Mouse (Mus musculus) embryonic stem cell, embryonic (primary cell): ENCODE measurements at regions not wholly inside any gene's neighbourhood (a gene's known extent, or its start where the extent isn't known, plus 50 kb on each side); places are given as distances from the start of the nearest gene placed in this dataset.
"Not testable (repeated sequence)": the region's sequence is repeated elsewhere in the genome, so short reads cannot be mapped to it uniquely, and the experiment has no call there.

Source experiments
- CTCF ChIA-PET, 4 experiments: fragments of 300-600 bp in 2 of 4; fragments of 350-600 bp in 2 of 4; sonication (Branson Sonifier 250); formaldehyde crosslinking; loops; one replicate each; lab custom pipeline; 2022; ENCODE audit warnings: inconsistent platforms in 2 of 4; lab: Charles Lee
- POLR2A ChIA-PET, 4 experiments: fragments of 300-600 bp in 2 of 4; fragments of 350-600 bp in 2 of 4; sonication (Branson Sonifier 250); formaldehyde crosslinking; loops; one replicate each; lab custom pipeline; 2022; ENCODE audit warnings: antibody characterized with exemption in 4 of 4, inconsistent platforms in 1 of 4; lab: Charles Lee

DNA sequence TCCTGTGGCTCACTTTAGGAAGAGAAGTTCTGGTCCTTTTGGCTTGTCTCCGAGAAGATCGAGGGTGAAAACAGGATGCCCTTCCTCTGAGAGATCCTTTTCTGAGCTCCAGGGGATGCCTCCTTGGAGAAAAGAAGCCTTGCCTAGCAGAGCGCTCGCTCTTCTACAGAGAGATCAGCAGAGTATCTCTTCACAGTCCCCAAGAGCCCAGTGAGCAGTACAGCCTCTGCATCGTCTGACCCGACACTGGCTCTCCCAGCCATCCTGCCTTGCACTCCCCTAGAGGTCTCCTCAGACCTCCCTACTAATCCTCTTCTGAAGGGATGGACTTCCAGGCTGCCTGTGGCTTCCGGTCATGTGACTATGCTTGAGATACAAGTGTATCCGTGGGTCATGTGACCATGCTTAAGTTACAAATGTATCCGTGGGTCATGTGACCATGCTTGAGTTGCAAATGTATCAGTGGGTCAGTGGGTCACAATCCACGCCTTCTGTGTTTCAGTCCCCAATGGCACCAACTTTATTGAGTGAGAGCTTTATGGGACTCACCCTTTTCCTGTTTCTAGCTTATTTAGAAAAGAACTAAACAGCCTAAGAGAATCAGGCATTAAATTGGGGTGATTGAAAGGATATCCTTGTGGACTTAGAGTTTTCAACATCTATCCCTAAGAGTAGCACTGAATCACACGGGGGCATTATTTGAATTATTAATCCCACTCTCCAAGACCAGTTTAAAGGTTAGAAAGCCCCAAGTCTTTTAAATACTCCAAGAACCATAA is 59.8 kb upstream of the Cpm start:
- CTCF ChIA-PET: interaction anchor here in 1 of 4 experiments (0.6 kb wide), 1 partner anchor 921 kb away, joined by 6 read pairs; no protein-coding TSS in a partner anchor
- POLR2A ChIA-PET: interaction anchor here in 1 of 4 experiments (1.1 kb wide), 1 partner anchor 93 kb away, joined by 3 read pairs; no protein-coding TSS in a partner anchor

DNA sequence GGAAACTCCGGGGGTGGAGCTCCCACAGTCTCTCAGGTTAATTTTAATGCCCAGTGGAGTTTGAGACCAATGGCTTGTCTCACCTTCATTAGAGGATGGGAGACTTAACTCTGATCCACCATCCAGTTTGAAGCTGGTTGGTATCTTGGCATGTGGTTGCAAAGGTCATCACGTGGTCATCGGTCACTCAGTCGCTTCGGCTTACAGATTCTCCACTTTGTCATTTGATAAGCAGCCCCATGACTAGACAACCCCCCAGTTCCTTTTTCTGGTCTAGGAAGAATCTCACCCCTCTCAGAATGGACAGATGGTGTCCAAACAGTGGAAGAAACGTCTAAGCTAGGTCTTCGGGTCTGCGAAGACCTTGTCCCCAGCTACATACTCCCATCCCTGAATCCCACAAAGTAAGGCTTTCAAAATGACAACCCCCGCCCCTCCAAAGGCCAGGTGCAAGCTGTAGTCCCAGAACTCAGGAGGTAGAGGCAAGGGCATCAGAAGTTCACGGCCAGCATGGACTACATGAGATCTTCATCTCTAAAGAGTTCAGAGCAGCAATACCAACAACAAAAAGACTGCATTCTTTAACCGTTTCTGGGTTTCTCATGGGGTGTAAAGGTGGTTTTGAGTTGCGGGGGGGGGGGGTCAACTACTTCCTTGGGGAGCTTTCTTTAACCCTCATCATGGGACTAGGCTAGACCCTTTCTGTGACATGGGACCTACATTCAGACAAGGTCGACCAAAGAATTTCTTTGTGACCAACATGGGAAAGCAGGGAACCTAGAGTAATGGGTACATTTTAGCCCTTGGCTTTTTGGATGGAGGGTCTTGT is 60.6 kb upstream of the Cpm start:
- ChIA-PET CTCF (interaction anchor here in 1 of 4 experiments (0.6 kb wide), 1 partner anchor 920 kb away, joined by 6 read pairs; no protein-coding TSS in a partner anchor), POLR2A (interaction anchor here in 1 of 4 experiments (1.1 kb wide), 1 partner anchor 94 kb away, joined by 3 read pairs; no protein-coding TSS in a partner anchor)

DNA sequence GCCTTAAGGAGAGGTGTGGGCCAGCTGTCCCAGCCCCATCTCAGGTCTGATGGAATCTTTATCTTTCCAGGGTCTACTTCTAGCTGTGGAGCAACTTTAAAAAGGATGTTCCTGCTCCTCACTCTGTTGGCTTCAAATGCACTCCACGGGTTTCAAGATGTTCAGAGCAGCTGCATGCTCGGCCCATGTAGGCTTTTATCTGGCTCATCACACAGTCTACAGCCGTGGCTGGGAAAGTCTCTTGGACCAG is 61.2 kb upstream of the Cpm start:
- CTCF ChIA-PET: no interaction called here

DNA sequence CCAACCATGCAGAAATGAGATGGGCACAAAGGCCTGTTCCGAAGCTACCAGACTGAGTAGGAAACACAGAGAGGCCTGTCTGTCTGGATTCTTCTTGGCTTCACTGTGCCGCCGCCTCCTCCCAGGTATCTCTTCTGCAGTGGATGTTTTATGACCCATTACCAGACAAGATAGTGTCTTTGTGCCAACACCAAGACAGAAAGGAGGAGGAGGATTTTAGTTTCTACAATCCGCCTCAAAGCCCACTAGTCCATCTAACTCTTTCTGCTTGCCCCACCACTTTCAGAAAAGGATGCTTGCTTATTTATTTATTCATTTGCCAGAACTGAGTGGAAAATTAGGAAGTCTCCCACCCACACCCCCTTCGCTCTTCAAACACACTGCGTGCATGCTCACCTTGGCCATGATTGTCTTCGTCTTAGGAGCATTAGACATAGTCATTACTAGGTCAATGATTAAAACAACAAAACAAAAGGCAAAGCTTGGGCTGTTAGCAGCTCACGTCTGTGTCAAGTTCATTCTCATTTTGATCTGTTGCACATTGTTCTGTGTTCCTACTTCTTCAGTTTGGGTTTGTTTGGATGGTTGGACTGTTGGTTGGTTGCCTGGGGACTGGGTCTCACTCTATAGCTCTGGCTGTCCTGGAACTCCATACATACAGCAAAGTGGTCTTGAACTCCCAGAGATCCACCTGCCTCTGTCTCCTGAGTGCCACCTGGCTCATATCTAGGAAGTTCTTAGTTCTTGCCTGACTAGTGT is 61.7 kb upstream of the Cpm start:
- POLR2A ChIA-PET: interaction anchor here in 1 of 4 experiments (0.6 kb wide), 1 partner anchor 873 kb away, joined by 6 read pairs; the partner anchor contains the start of gene Ifng

More for the DNA sequence above, 61.2 kb upstream of the Cpm start:
- POLR2A ChIA-PET: no interaction called here

DNA sequence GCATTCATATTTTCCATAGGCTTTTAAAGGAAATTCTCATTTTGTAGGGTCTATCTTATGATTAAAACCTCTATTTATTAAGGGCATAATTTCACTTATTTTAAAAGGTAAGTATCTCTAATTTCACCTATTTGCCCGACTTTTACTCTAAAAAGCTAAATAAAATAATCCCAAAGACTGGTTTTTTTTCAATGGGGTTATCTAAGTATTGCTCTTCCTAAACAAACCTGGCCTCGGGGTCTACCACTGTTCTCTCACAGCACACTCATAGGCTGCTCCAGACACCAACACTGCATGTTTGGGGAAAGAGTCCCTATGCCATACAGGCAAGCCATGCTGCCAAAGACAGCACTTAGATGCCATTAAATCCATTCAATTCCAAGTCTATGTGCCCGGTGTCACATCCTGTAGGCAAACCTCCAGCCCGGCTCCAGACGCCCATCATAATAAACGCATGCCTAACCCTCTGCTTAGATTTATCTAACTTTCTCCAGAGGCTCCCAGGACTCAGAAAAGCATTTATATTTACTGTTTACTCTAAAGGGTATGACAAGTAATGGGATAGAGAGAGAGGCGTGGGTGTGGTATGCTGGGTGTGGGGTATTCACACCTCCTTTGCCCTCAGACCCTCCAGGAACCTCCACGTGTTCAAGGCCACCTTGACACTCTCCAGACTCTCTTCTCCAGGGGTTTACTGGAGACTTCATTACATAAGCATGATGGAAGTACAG is 62.5 kb upstream of the Cpm start:
- CTCF ChIA-PET: no interaction called here
- POLR2A ChIA-PET: interaction anchor here in 1 of 4 experiments (0.6 kb wide), 1 partner anchor 874 kb away, joined by 6 read pairs; the partner anchor contains the start of gene Ifng

More for the DNA sequence above, 61.7 kb upstream of the Cpm start:
- CTCF ChIA-PET: no interaction called here

DNA sequence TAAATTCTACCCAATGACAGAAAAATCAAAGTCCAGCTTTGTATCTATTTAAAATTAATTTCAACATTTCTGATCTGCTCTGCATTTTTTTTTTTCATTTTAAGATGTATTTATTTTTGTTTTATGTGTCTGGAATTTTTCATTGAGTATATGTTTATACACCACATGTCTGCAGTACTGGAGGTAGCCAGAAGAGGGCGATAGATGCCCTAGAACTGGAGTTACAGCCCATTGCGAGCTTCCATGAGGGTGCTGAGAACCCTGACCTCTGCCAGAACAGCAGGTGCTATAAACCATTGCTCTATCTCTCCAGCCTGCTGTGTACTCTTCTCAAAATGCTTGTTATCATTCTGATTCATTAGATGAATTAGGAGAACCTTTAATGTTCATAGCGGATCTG is 63.1 kb upstream of the Cpm start:
- ChIA-PET CTCF (interaction anchor here in 1 of 4 experiments (0.6 to 0.8 kb wide), 2 partner anchors 10 to 99 kb away, joined by 3 to 5 read pairs; no protein-coding TSS in a partner anchor), POLR2A (interaction anchor here in 1 of 4 experiments (0.6 kb wide), 1 partner anchor 74 kb away, joined by 3 read pairs; no protein-coding TSS in a partner anchor)

DNA sequence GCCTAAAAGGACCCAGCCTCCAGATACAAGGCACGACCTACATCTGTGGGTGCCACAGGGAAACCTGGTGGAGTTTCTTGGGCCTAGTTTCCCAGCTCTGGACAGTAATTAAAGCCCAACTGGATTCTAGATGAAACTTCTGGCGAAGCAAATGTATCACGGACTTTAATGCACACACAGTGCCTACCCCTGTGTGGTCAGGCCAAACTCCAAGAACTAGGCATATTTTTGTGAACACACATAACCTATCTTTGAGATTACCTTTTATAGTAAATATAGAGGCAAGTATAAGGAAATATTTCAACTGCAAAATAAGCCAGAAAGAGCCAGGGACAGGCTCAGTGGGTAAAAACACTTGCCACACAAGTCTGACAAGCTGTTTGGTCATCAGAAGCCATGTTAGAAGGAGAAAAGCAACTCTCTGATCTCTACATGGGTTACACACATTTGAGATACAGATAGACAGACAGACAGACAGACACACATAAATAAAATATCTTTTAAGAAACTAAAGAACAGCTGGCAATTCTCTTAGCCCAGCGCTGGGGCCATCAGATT is 63.7 kb upstream of the Cpm start:
- CTCF ChIA-PET: interaction anchor here in 1 of 4 experiments (0.6 to 0.8 kb wide), 3 partner anchors 10 to 891 kb away, joined by 3 to 5 read pairs (median 3); no protein-coding TSS in a partner anchor
- POLR2A ChIA-PET: interaction anchor here in 1 of 4 experiments (0.6 kb wide), 1 partner anchor 75 kb away, joined by 3 read pairs; no protein-coding TSS in a partner anchor

DNA sequence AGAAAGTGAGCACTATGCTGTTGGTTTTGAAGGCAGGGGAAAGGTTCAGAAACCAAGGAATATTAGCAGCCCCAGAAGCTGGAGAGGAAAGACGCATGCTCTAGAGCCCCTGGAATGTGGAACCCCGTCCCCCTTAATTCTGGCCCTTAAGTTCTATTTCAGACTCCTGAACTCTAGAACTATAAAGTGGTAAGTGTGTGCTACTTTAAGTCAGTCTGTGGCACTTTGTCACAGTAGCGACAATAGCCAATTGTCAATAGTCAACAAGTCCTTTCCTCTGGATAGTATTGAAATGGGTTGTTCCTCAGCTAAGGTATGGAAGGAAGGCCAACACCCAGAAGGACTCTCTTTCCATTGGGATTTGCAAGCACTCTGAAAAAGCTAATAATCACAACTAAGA is 64.2 kb upstream of the Cpm start:
- CTCF ChIA-PET: interaction anchor here in 1 of 4 experiments (0.7 kb wide), 1 partner anchor 891 kb away, joined by 3 read pairs; no protein-coding TSS in a partner anchor

DNA sequence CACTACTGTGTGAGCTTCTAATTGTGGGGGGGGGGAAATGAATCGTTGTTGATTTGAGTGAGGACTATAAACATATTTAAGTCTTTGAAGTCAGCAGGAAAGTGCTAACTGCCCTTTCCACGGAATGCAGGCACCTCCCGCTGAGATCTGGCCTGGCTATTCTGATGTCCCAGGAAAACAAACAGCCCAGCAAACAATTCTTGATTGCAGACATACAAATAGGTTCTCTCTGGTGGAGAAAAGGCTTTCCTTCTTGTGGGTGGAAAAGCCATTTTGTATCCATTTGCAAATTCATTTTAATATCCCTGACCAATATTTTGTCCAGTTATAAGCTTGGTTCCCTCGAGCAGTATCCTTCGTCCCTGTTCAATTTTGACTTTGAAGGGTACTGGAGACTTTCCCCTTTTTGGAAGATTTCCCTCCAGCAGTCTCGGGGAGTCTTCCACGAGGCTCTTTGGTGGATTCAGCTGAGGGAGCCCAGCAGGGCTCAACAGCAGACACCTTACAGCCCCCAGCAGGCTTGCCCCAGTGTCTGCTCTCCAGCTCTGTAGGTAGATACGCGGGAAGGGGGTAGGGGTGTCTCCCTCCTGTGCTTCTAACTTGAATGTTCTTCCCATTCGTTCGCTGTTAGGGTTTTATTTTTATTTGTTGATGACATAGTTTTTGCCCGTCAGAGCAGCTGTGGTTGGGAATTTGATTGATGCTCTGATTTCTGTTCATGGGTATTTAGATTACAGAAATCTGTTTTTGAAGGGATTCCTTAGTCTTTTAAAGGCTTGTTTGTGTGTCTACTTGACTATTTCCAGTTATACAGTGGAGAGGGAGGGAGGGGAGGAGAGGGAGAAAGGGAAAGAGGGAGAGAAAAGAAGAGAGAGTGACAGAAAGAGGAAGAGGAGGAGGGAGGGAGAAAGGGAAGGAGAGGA is 64.9 kb upstream of the Cpm start:
- POLR2A ChIA-PET: interaction anchor here in 3 of 4 experiments (0.6 kb wide), 3 partner anchors 10 to 119 kb away, joined by 4 to 6 read pairs (median 4); no protein-coding TSS in a partner anchor
- CTCF ChIA-PET: interaction anchor here in 2 of 4 experiments (0.6 kb wide), 2 partner anchors 83 to 129 kb away, joined by 3 to 6 read pairs; no protein-coding TSS in a partner anchor

More for the DNA sequence above, 64.2 kb upstream of the Cpm start:
- POLR2A ChIA-PET: no interaction called here

DNA sequence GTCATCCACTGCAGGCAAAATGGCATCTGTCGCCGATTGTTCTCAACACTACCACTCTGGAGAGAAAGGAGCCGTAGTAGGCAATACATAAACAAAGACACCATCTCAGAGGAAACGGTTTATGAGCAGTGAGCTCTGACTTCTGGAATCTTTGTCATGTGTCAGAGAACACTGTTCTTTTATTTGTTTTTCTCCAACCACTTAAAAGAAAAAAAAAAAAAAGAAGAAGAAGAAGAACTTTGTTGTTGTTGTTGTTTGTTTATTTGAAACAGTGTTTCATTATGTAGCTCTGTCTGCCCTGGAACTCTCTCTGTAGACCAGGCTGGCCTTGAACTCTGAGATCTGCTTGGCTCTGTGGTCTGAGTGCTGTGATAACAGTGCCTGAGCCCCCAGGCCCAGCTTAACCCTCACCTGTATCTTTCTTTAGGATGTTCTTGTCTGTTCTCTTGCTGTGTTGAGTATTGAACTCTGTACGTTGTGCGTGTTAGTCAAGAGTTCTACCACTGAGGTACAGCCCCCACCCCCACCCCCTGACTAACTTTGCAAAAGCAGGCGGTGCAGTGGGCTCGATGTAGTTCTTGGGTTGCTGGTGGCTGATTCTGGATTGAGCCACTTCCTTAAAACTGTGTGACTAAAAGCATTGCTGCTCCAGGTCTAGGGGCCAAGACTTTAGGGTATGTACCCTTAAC is 65.7 kb upstream of the Cpm start:
- CTCF ChIA-PET: interaction anchor here in 2 of 4 experiments (0.6 kb wide), 2 partner anchors 84 to 128 kb away, joined by 3 to 6 read pairs; no protein-coding TSS in a partner anchor
- POLR2A ChIA-PET: interaction anchor here in 3 of 4 experiments (0.6 to 0.7 kb wide), 4 partner anchors 11 to 120 kb away, joined by 3 to 6 read pairs (median 4); no protein-coding TSS in a partner anchor

DNA sequence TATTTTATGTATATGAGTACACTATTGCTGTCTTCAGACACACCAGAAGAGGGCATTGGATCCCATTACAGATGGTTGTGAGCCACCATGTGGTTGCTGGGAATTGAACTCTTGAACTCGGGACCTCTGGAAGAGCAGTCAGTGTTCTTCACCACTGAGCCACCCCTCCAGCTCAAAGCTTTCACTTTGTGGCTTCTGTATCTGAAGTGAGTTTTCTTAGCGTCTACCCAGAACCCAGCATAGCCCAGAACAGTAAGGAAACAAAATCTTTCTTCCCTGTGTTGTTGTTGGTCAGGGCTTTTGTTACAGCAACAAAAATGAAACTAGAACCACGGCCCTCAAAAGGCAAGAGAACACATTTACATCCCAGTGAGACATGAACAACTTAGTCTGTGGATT is 66.5 kb upstream of the Cpm start:
- CTCF ChIA-PET: not testable (repeated sequence)
- POLR2A ChIA-PET: interaction anchor here in 1 of 4 experiments (0.7 kb wide), 1 partner anchor 71 kb away, joined by 3 read pairs; no protein-coding TSS in a partner anchor

DNA sequence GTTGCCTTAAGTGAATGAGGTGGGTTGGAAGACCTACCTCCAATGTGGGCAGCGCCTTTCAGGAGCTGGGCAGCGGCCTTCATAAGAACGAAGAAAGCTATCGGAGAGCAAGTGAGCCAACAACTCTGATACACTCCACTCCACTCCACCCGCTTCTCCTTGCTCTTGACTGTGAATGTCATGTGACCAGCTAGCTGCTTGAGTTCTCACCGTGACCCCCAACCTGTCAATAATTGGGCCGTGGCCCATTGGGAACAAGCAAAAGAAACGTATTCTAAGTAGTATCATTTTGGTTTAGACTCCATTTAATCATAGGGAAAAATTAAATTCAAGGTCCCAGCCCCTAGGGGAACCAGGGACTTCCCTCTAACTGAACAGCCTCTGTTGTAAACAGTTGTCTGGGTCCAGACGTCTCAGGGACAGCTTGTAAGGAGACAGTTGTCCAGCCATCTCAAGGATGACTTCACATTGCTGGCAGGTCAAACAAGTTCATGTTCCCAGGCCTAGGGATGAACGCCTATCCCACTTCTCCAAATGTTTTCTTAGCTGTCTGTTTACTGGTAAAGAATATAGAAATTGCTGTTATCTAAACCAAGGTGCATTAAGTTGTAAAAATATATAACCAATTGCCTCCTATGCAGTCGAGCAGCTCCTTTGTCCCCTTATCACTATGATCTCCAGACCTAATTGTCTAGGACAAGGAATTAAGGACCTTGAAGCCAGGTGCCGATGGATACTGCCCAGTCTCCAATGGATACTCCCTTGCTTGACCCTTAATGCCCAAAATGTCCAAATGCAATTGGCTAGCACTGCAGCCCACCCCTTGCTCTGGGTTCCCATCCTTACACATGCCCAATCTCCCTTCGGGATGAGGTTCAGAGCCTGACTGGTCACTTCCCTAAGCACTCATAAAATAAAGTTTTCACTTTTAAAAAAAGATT is 67.1 kb upstream of the Cpm start:
- POLR2A ChIA-PET: no interaction called here
- CTCF ChIA-PET: interaction anchor here in 1 of 4 experiments (0.7 kb wide), 1 partner anchor 790 kb away, joined by 3 read pairs; no protein-coding TSS in a partner anchor

DNA sequence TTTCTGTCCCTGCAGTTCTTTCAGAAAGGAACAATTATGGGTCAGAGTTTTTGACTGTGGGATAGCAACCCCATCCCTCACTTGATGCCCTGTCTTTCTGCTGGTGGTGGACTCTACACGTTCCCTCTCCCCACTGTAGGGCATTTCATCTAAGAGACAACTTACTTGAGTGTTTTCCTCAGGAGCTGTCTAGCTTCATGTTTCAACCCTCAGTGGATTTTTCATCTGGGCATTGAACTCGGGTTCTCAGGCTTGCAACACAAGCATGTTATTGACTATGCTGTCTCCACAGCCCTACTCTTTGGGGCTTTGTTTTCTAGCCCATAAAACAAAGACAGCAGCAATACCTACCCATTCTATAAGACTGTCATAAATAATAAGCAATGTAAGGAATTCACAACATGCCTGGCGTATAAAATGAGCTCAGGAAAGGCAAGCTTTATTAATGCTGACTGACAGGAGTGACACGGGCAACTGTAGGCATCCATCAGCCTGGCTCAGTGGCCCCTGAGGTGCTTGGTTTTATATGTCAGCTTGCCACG is 68.0 kb upstream of the Cpm start:
- POLR2A ChIA-PET: no interaction called here
- CTCF ChIA-PET: interaction anchor here in 1 of 4 experiments (0.7 kb wide), 1 partner anchor 789 kb away, joined by 3 read pairs; no protein-coding TSS in a partner anchor
